In genomic region chr6:127149303-127149943, GRCm38 (mm10) we compare ENCODE assay signal across 8 mouse cellular contexts. TPM values are rescaled to one million over a fixed set of nuclear protein-coding genes. Genes with fewer than 3 reads are reported as not detected.
A peak's percentile ranks its signal among the peaks of the same experiment; 100 is the strongest.
DNase-seq lines count a peak whose midpoint lies in the region; ATAC-seq and TF ChIP-seq lines count a peak whose summit lies in the region.

No protein-coding gene starts in this region.

- no peak for TF ChIP-seq POLR2A in cerebellum, adult 2 months (IDR thresholded peaks at IDR 0.05; ENCODE audit: borderline replicate concordance, insufficient read depth, low read length)

- DNase-seq in cerebellum, adult 2 months, result peak in 1 of 2 experiments; percentile 27
- no peak for DNase-seq in cerebellum, adult 11 months
- peak; percentile 67 for DNase-seq in CD4-positive helper T cell, adult 2 months (ENCODE audit: low read depth, low spot score)
- peak; percentile 64 for DNase-seq in embryo, embryonic 9.5 days (ENCODE audit: extremely low spot score)
- DNase-seq in heart, postnatal 36 days, result peak; percentile 49 to 73
- DNase-seq in liver, embryonic 11.5 days (ENCODE audit: low spot score), result peak; percentile 65
- DNase-seq in neural tube, embryonic 11.5 days (ENCODE audit: low spot score), result peak; percentile 47
- no peak for DNase-seq in frontal cortex, adult 2 months (ENCODE audit: extremely low spot score in 1 of 2, low spot score in 1 of 2)

- peak overlapping the region; percentile 80 for H3K9ac ChIP-seq in liver, embryonic 11.5 days (ENCODE audit: low read depth, low read length)
- peak overlapping the region; percentile 96 for H3K9ac ChIP-seq in neural tube, embryonic 11.5 days (ENCODE audit: low read length)

- TF ChIP-seq CTCF in cerebellum, adult 2 months (IDR thresholded peaks at IDR 0.05; ENCODE audit: borderline replicate concordance, insufficient read depth, low read depth, low read length), result no peak

- H3K9me3 ChIP-seq in liver, embryonic 11.5 days (ENCODE audit: control insufficient read depth, low read length), result no peaks in the 10 kb centered on the region
- H3K9me3 ChIP-seq in neural tube, embryonic 11.5 days (ENCODE audit: control insufficient read depth, low read length), result no peaks in the 10 kb centered on the region

- no peak for ATAC-seq in liver, embryonic 11.5 days (replicated peaks; ENCODE audit: low FRiP score)
- no peak for ATAC-seq in neural tube, embryonic 11.5 days (ENCODE audit: insufficient read depth, low FRiP score, low TSS enrichment)

- H3K27ac ChIP-seq in cerebellum, adult 2 months (ENCODE audit: insufficient read depth, low read length), result no peak overlapping the region
- H3K27ac ChIP-seq in liver, embryonic 11.5 days (ENCODE audit: low read depth, low read length), result peak overlapping the region; percentile 15; the same call in 1 of the 2 replicates
- peak overlapping the region; percentile 35; the same call in 1 of the 2 replicates for H3K27ac ChIP-seq in neural tube, embryonic 11.5 days (ENCODE audit: low read depth, low read length)

- peak overlapping the region; percentile 98 for H3K4me2 ChIP-seq in liver, embryonic 11.5 days
- H3K4me2 ChIP-seq in neural tube, embryonic 11.5 days (ENCODE audit: low read depth), result peak overlapping the region; percentile 94

- intact Hi-C loops in heart, postnatal 36 days (cut with DNase I), result loop anchor here (2.0 to 5.0 kb wide), 3 partner anchors 68 to 297 kb away; partner anchors contain the start of gene Parp11

- H3K4me3 ChIP-seq in cerebellum, adult 2 months (replicated peaks; ENCODE audit: insufficient read depth, low read depth, low read length), result peak overlapping the region; percentile 74
- H3K4me3 ChIP-seq in liver, embryonic 11.5 days (ENCODE audit: low read depth, low read length), result peak overlapping the region; percentile 75
- peak overlapping the region; percentile 68 for H3K4me3 ChIP-seq in neural tube, embryonic 11.5 days (ENCODE audit: low read depth, low read length)

- no peaks in the 10 kb centered on the region for H3K36me3 ChIP-seq in liver, embryonic 11.5 days (ENCODE audit: control insufficient read depth, insufficient read depth, low read length)
- H3K36me3 ChIP-seq in neural tube, embryonic 11.5 days (ENCODE audit: control insufficient read depth, insufficient read depth, low read length), result no peaks in the 10 kb centered on the region

- H3K27me3 ChIP-seq in cerebellum, adult 2 months (ENCODE audit: control insufficient read depth, insufficient read depth, low read length), result peaks cover 12% of the 10 kb centered on the region; the same call in 1 of the 2 replicates
- H3K27me3 ChIP-seq in liver, embryonic 11.5 days (replicated peaks; ENCODE audit: control insufficient read depth, insufficient read depth, low read length), result peaks cover 22% of the 10 kb centered on the region
- peaks cover 20% of the 10 kb centered on the region for H3K27me3 ChIP-seq in neural tube, embryonic 11.5 days (ENCODE audit: control insufficient read depth, insufficient read depth, low read length)

- WGBS in cerebellum, adult 2 months, result under 1% methylated on average over 30 of the region's 30 CpGs
- WGBS in liver, embryonic 11.5 days, result under 1% methylated on average over 30 of the region's 30 CpGs
- 0% methylated on average over 30 of the region's 30 CpGs for WGBS in neural tube, embryonic 11.5 days

- H3K4me1 ChIP-seq in cerebellum, adult 2 months (ENCODE audit: control insufficient read depth, insufficient read depth, low read length), result peaks cover 10% of the 10 kb centered on the region
- peaks cover 46% of the 10 kb centered on the region for H3K4me1 ChIP-seq in liver, embryonic 11.5 days (replicated peaks; ENCODE audit: control insufficient read depth, insufficient read depth, low read length)
- peaks cover 27% of the 10 kb centered on the region for H3K4me1 ChIP-seq in neural tube, embryonic 11.5 days (ENCODE audit: control insufficient read depth, insufficient read depth, low read length)

RNA-seq across cellular contexts. Expression of gene Ccnd2, which starts 2.6 kb away (rescaled TPM):
- polyA plus RNA-seq in cerebellum, adult 2 months (2012; rRNA removed), result 4.1 and 5.4 TPM in 2 replicates
- 100 to 1,000 TPM; 107 to 138 TPM for total RNA-seq in heart, postnatal 36 days (2021)
- polyA plus RNA-seq in liver, embryonic 11.5 days (2014; fragmentation: Nextera tagmentation; extraction: Ambion mirVana), result 273 and 275 TPM in 2 replicates
- 934 and 952 TPM in 2 replicates for polyA plus RNA-seq in neural tube, embryonic 11.5 days (2014; fragmentation: Nextera tagmentation; extraction: Ambion mirVana)
- polyA plus RNA-seq in frontal cortex, adult 2 months (2012; rRNA removed), result 41.8 and 49.2 TPM in 2 replicates

RNA-seq across cellular contexts. Expression of gene Tigar, which starts 40.1 kb away (rescaled TPM):
- 19.5 and 19.6 TPM in 2 replicates for polyA plus RNA-seq in cerebellum, adult 2 months (2012; rRNA removed)
- total RNA-seq in heart, postnatal 36 days (2021), result 10 to 100 TPM; 45.8 to 48.8 TPM
- 2.2 and 2.5 TPM in 2 replicates for polyA plus RNA-seq in liver, embryonic 11.5 days (2014; fragmentation: Nextera tagmentation; extraction: Ambion mirVana)
- 7.3 and 7.8 TPM in 2 replicates for polyA plus RNA-seq in neural tube, embryonic 11.5 days (2014; fragmentation: Nextera tagmentation; extraction: Ambion mirVana)
- 16.2 and 16.6 TPM in 2 replicates for polyA plus RNA-seq in frontal cortex, adult 2 months (2012; rRNA removed)

Comparison
In these comparisons a context has a peak if more than half of its experiments do, and no peak if none do; other contexts are left out.
1. DNase-seq: peak in CD4-positive helper T cell, adult 2 months (single experiment), embryo, embryonic 9.5 days (single experiment), heart, postnatal 36 days (2 of 2), liver, embryonic 11.5 days (single experiment) and neural tube, embryonic 11.5 days (single experiment); none in cerebellum, adult 11 months (single experiment) and frontal cortex, adult 2 months (0 of 2).
2. Peak in every context shown above with its lines, with median percentiles within 50 percentile points of each other: H3K4me3 ChIP-seq.